Mouse (Mus musculus): ENCODE results near the gene Eif3l. TPM values are rescaled to one million over a fixed set of nuclear protein-coding genes. Genes with fewer than 3 reads are reported as not detected.

Eif3l gene
- polyA plus RNA-seq, 1 experiment, result 172 TPM

DNA sequence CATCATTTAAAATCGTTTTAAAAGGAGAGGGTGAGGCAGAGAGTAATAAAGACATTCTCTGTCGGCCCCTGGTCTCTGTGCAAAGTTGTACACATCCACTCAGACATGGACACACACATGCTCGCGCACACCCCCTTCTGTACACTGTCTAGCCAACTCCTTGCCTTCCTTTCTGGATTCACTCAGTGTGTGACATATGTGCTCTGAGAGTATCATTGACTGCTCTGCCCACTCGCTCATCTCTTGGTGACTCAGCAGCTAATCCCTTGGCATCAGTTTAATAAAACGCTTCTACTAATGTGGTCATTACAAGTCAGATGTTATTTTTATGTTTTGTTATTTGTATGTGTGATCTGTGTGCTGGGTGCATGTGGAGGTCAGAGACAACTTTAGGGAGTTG is 17.3 kb downstream of the Eif3l start:
- no peak for DNase-seq
- no peaks in the 10 kb centered on the region for H3K27me3 ChIP-seq (replicated peaks; ENCODE audit: control insufficient read depth, insufficient read depth, low read length)
- peaks cover under 1% of the 10 kb centered on the region; the same call in 1 of the 2 replicates for H3K36me3 ChIP-seq (ENCODE audit: control insufficient read depth, insufficient read depth, low read length)
- peaks cover 13% of the 10 kb centered on the region for H3K4me1 ChIP-seq (ENCODE audit: control insufficient read depth, insufficient read depth, low read length)
- H3K27ac ChIP-seq (ENCODE audit: insufficient read depth, low read depth, low read length), result no peak overlapping the region
- 73% methylated on average over 6 of the region's 6 CpGs for WGBS
- H3K4me3 ChIP-seq (ENCODE audit: insufficient read depth, low read depth, low read length), result no peak overlapping the region
- TF ChIP-seq POLR2A (IDR thresholded peaks at IDR 0.05; ENCODE audit: low read depth, low read length) (no peak), CTCF (conservative IDR thresholded peaks at IDR 0.05; ENCODE audit: insufficient read depth, insufficient read length, low read depth, low read length) (no peak)

DNA sequence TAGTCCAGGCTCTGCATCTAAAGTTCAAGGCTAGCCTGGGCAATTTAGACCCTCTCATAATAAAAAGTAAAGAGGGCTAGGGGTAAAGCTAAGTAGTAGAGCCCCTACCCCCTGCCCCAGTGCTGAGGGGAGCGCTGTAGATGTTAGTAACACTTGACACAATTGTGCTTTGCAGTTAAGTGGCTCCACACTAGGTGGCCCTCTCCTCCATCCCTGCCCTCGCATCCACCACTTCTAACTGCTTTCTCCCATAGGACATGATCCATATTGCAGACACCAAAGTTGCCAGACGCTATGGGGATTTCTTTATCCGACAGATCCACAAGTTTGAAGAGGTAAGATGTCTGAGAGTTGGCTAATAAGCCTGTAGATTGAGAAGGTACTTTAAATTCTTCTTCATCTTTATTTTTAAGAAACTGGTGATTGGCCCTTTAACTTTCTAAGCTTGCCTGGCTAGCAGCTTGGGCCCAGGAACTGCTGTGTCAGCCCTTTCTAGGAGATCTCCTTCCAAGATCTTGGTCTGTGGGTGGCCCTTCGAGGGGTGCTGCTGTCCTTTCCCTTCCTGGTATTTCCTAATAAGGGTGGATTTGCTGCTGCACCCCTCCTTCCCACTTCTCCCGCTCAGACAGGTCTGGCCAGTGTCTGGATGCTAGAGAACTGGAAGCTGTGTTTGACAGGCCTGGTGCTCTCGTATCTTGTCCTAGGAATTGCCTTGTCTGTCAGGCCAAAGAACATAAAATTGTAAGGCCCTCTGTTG is 18.3 kb downstream of the Eif3l start:
- no peak overlapping the region for H3K27ac ChIP-seq (ENCODE audit: insufficient read depth, low read depth, low read length)
- H3K27me3 ChIP-seq (replicated peaks; ENCODE audit: control insufficient read depth, insufficient read depth, low read length), result no peaks in the 10 kb centered on the region
- H3K4me3 ChIP-seq (ENCODE audit: insufficient read depth, low read depth, low read length), result no peak overlapping the region
- peak; percentile 64 for DNase-seq
- 44% methylated on average over 7 of the region's 7 CpGs for WGBS
- H3K4me1 ChIP-seq (ENCODE audit: control insufficient read depth, insufficient read depth, low read length), result peaks cover 22% of the 10 kb centered on the region
- TF ChIP-seq CTCF (conservative IDR thresholded peaks at IDR 0.05; ENCODE audit: insufficient read depth, insufficient read length, low read depth, low read length) (peak; percentile 80), POLR2A (IDR thresholded peaks at IDR 0.05; ENCODE audit: low read depth, low read length) (no peak)
- no peaks in the 10 kb centered on the region for H3K36me3 ChIP-seq (ENCODE audit: control insufficient read depth, insufficient read depth, low read length)

DNA sequence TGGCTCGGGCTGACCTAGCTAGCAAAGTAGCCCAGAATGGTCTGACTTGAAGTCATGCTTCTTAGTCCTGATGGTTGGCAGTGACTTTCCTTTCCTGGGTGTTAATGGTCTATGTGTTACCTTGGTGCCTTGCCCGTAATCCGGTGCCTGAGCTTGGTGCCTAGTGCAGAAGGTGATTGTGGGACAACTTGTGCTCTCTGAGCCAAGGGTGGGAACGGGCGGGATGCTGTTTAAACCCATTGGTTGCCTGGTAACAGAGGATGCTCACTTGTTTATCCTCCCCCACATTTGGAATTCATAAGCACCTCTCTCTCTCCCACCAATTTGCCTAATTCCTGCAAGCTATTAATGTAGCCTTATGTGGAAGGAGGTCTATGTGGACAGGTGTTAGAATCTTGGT is 20.5 kb downstream of the Eif3l start:
- TF ChIP-seq POLR2A (IDR thresholded peaks at IDR 0.05; ENCODE audit: low read depth, low read length), result no peak
- TF ChIP-seq CTCF (conservative IDR thresholded peaks at IDR 0.05; ENCODE audit: insufficient read depth, insufficient read length, low read depth, low read length), result no peak

DNA sequence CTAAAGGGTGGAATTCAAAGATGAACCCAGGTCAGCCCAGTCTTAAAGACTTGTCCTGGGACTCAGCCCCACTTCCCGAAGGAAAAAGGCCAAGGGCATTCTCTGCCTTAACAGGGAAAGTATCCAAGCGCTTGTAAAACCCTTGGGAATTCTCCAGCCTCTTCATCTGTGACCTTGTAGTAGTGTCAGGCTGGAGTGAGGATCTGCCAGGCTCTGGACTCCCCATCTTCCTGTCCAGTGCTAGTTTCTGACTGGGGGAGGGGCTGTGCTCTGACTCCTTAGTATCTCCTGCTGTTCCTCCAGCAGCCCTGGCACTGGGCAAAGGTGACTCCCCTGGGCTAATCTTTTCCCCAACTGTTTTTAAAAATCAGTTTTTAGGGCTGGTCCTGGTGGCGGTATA is 21.6 kb downstream of the Eif3l start:
- no peak for TF ChIP-seq CTCF (conservative IDR thresholded peaks at IDR 0.05; ENCODE audit: insufficient read depth, insufficient read length, low read depth, low read length)
- no peak for TF ChIP-seq POLR2A (IDR thresholded peaks at IDR 0.05; ENCODE audit: low read depth, low read length)
- Histone ChIP-seq H3K27me3 (replicated peaks; ENCODE audit: control insufficient read depth, insufficient read depth, low read length) (no peaks in the 10 kb centered on the region), H3K27ac (ENCODE audit: insufficient read depth, low read depth, low read length) (peak overlapping the region; percentile 79), H3K36me3 (ENCODE audit: control insufficient read depth, insufficient read depth, low read length) (no peaks in the 10 kb centered on the region), H3K4me3 (ENCODE audit: insufficient read depth, low read depth, low read length) (no peak overlapping the region), H3K4me1 (ENCODE audit: control insufficient read depth, insufficient read depth, low read length) (peaks cover 24% of the 10 kb centered on the region)
- peak; percentile 85 for DNase-seq
- 18% methylated on average over 3 of the region's 3 CpGs for WGBS

More for the DNA sequence above, 20.5 kb downstream of the Eif3l start:
- DNase-seq, result no peak
- Histone ChIP-seq H3K27me3 (replicated peaks; ENCODE audit: control insufficient read depth, insufficient read depth, low read length) (no peaks in the 10 kb centered on the region), H3K4me3 (ENCODE audit: insufficient read depth, low read depth, low read length) (no peak overlapping the region), H3K36me3 (ENCODE audit: control insufficient read depth, insufficient read depth, low read length) (no peaks in the 10 kb centered on the region), H3K4me1 (ENCODE audit: control insufficient read depth, insufficient read depth, low read length) (peaks cover 24% of the 10 kb centered on the region), H3K27ac (ENCODE audit: insufficient read depth, low read depth, low read length) (no peak overlapping the region)
- 85% methylated on average over 5 of the region's 5 CpGs for WGBS

DNA sequence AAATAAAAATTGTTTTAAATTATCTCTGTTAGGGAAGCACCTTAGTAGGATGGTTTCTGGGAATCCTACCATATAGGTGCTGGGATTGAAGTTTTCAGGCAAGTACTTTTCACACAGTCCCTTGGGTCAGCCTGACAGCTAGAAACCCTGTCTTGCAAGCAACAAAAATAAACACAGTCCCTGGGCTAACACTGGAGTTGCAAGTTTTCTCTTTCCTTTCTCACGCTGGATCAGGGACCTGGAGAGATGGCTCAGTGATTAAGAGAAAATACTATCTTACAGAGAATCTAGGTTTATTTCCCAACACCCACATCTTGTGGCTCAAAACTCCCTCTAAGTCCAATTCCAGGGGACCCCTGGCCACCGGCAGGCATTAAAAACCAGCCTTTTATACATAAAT is 22.2 kb downstream of the Eif3l start:
- no peak overlapping the region for H3K4me3 ChIP-seq (ENCODE audit: insufficient read depth, low read depth, low read length)
- TF ChIP-seq POLR2A (IDR thresholded peaks at IDR 0.05; ENCODE audit: low read depth, low read length) (no peak), CTCF (conservative IDR thresholded peaks at IDR 0.05; ENCODE audit: insufficient read depth, insufficient read length, low read depth, low read length) (no peak)
- H3K36me3 ChIP-seq (ENCODE audit: control insufficient read depth, insufficient read depth, low read length), result no peaks in the 10 kb centered on the region
- peaks cover 24% of the 10 kb centered on the region for H3K4me1 ChIP-seq (ENCODE audit: control insufficient read depth, insufficient read depth, low read length)
- WGBS, result 2% methylated on average over 2 of the region's 2 CpGs
- peak; percentile 50 for DNase-seq
- peak overlapping the region; percentile 79 for H3K27ac ChIP-seq (ENCODE audit: insufficient read depth, low read depth, low read length)
- H3K27me3 ChIP-seq (replicated peaks; ENCODE audit: control insufficient read depth, insufficient read depth, low read length), result no peaks in the 10 kb centered on the region

DNA sequence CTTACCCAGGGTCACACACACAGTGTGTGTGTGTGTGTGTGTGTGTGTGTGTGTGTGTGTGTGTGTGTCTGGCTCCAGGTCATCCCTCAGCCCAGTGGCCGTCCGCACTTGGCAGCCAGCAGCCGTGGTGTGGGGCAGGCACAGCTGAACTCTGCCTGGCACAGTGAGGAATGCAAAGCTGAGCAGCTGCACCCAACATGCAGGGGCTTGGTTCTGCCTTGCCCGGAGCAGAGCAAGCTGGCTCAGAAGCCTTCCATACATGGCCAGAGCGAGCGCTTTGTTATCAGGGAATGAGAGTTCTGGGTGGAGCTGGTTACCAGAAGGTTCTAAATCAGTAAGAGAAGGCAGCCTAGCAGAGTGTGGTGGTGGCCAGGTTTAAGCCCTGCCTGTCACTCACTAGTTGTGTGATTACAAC is 22.6 kb downstream of the Eif3l start:
- Histone ChIP-seq H3K4me1 (ENCODE audit: control insufficient read depth, insufficient read depth, low read length) (peaks cover 24% of the 10 kb centered on the region), H3K36me3 (ENCODE audit: control insufficient read depth, insufficient read depth, low read length) (no peaks in the 10 kb centered on the region), H3K4me3 (ENCODE audit: insufficient read depth, low read depth, low read length) (no peak overlapping the region), H3K27ac (ENCODE audit: insufficient read depth, low read depth, low read length) (peak overlapping the region; percentile 79), H3K27me3 (replicated peaks; ENCODE audit: control insufficient read depth, insufficient read depth, low read length) (no peaks in the 10 kb centered on the region)
- 11% methylated on average over 6 of the region's 6 CpGs for WGBS
- peak; percentile 86 for DNase-seq
- TF ChIP-seq POLR2A (IDR thresholded peaks at IDR 0.05; ENCODE audit: low read depth, low read length), result peak; percentile 18
- TF ChIP-seq CTCF (conservative IDR thresholded peaks at IDR 0.05; ENCODE audit: insufficient read depth, insufficient read length, low read depth, low read length), result no peak

DNA sequence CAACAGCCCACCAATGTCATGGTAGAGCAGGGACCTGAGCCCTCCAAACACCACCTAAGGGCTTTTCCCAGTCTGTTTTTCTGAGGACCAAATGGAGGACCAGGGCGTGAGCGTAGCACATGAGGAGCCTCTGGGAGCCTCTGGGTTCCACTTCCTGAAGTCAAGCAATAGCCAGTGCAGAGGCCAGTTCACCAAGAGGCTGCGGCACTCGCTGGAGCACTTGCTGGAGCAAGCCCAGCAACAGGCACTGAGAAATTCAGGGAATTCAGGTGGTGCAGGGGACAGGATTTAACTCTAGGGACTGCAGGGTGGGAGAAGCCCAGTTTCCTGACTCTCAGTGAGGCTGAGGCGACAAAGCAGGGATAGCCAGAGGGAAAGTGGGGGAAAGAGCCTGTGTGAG is 23.2 kb downstream of the Eif3l start:
- 46% methylated on average over 5 of the region's 5 CpGs for WGBS
- TF ChIP-seq POLR2A (IDR thresholded peaks at IDR 0.05; ENCODE audit: low read depth, low read length), result no peak
- TF ChIP-seq CTCF (conservative IDR thresholded peaks at IDR 0.05; ENCODE audit: insufficient read depth, insufficient read length, low read depth, low read length), result no peak

More for the DNA sequence above, 23.2 kb downstream of the Eif3l start:
- no peaks in the 10 kb centered on the region for H3K36me3 ChIP-seq (ENCODE audit: control insufficient read depth, insufficient read depth, low read length)
- peak; percentile 31 for DNase-seq
- H3K4me3 ChIP-seq (ENCODE audit: insufficient read depth, low read depth, low read length), result no peak overlapping the region
- H3K27me3 ChIP-seq (replicated peaks; ENCODE audit: control insufficient read depth, insufficient read depth, low read length), result no peaks in the 10 kb centered on the region
- H3K27ac ChIP-seq (ENCODE audit: insufficient read depth, low read depth, low read length), result peak overlapping the region; percentile 79
- H3K4me1 ChIP-seq (ENCODE audit: control insufficient read depth, insufficient read depth, low read length), result peaks cover 24% of the 10 kb centered on the region

Data from kidney, adult 2 months (tissue).